In the genomic region with DNA sequence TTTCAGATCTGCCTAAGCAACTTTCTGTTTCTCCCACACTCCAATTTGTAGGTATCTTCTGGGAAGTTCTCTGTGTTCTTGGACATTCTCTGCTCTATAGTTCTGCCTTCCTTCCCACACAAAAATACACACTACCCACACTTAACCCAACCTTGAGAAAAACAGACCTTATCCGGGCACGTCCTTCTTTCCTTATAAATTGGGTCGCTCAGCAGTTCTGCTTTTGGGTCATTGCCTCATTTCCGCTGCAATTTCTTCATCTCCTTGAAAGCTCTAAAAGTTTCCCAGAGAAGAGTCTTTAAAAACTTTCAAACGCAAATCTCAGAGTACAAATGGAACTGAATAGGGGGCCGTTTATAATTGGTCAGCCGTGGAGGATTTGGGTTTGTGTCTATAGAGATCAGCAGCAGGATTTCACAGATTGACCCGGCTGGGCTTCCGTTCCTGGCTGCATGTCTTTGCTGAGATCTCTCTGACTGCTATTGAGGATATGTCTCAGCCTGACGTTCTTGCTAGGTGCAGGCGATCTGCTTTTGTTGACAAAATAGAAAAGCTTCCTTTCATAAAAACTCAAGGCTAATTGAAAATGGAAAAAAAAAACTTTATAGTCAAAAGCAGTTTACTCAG, we compare ENCODE assay signal across 18 mouse cellular contexts. TPM values are rescaled to one million over a fixed set of nuclear protein-coding genes. Genes with fewer than 3 reads are reported as not detected.
DNase-seq lines count a peak whose midpoint lies in the region; ATAC-seq lines count a peak whose summit lies in the region.
"Had no signal": no experiment of that assay in that cellular context is flagged by ENCODE, and none has a peak within 500 bp of the region (broad histone marks: within the 10 kb centered on the region; RNA-seq: fewer than 3 reads in every experiment).

No protein-coding gene starts in this region.

- no peaks in the 10 kb centered on the region for H3K27me3 ChIP-seq in hindbrain, embryonic 16.5 days (replicated peaks; ENCODE audit: control insufficient read depth, insufficient read depth, low read length)
- no peaks in the 10 kb centered on the region for H3K27me3 ChIP-seq in hindbrain, embryonic 14.5 days (ENCODE audit: control insufficient read depth, insufficient read depth, low read length)
- H3K27me3 ChIP-seq: hindbrain, embryonic 12.5 days; limb, embryonic 12.5 days; liver, embryonic 12.5 days; neural tube, embryonic 15.5 days had no signal

- H3K4me1 ChIP-seq in hindbrain, embryonic 16.5 days (ENCODE audit: control insufficient read depth, insufficient read depth, low read depth, low read length) = no peaks in the 10 kb centered on the region
- H3K4me1 ChIP-seq in hindbrain, embryonic 14.5 days (replicated peaks; ENCODE audit: control insufficient read depth, insufficient read depth, low read length) = no peaks in the 10 kb centered on the region
- H3K4me1 ChIP-seq: hindbrain, embryonic 12.5 days; limb, embryonic 12.5 days; liver, embryonic 12.5 days; neural tube, embryonic 15.5 days had no signal

- no peak overlapping the region for H3K27ac ChIP-seq in hindbrain, embryonic 16.5 days (ENCODE audit: low read depth, low read length)
- no peak overlapping the region for H3K27ac ChIP-seq in hindbrain, embryonic 14.5 days
- H3K27ac ChIP-seq: hindbrain, embryonic 12.5 days; limb, embryonic 12.5 days; liver, embryonic 12.5 days; neural tube, embryonic 15.5 days had no signal

- H3K36me3 ChIP-seq in hindbrain, embryonic 16.5 days (ENCODE audit: control insufficient read depth, insufficient read depth, low read length) = no peaks in the 10 kb centered on the region
- H3K36me3 ChIP-seq in hindbrain, embryonic 14.5 days (replicated peaks; ENCODE audit: control insufficient read depth, insufficient read depth) = no peaks in the 10 kb centered on the region
- H3K36me3 ChIP-seq: hindbrain, embryonic 12.5 days; limb, embryonic 12.5 days; liver, embryonic 12.5 days; neural tube, embryonic 15.5 days had no signal

- no peak overlapping the region for H3K9ac ChIP-seq in hindbrain, embryonic 16.5 days (ENCODE audit: low read depth, low read length)
- H3K9ac ChIP-seq in hindbrain, embryonic 14.5 days = no peak overlapping the region
- H3K9ac ChIP-seq: hindbrain, embryonic 12.5 days; limb, embryonic 12.5 days; liver, embryonic 12.5 days; neural tube, embryonic 15.5 days had no signal

- H3K4me3 ChIP-seq in hindbrain, embryonic 16.5 days (ENCODE audit: low read length) = no peak overlapping the region
- H3K4me3 ChIP-seq in hindbrain, embryonic 14.5 days (replicated peaks; ENCODE audit: low read length) = no peak overlapping the region
- H3K4me3 ChIP-seq: hindbrain, embryonic 12.5 days; limb, embryonic 12.5 days; liver, embryonic 12.5 days; neural tube, embryonic 15.5 days had no signal

- no peaks in the 10 kb centered on the region for H3K9me3 ChIP-seq in hindbrain, embryonic 16.5 days (ENCODE audit: control insufficient read depth, low read length)
- H3K9me3 ChIP-seq in hindbrain, embryonic 14.5 days (ENCODE audit: control insufficient read depth, low read length) = no peaks in the 10 kb centered on the region
- H3K9me3 ChIP-seq: hindbrain, embryonic 12.5 days; limb, embryonic 12.5 days; liver, embryonic 12.5 days; neural tube, embryonic 15.5 days had no signal

- 53% methylated on average over 11 of the region's 11 CpGs for WGBS in hindbrain, embryonic 16.5 days
- WGBS in hindbrain, embryonic 14.5 days = 53% methylated on average over 11 of the region's 11 CpGs

- ATAC-seq in hindbrain, embryonic 16.5 days = peak; percentile 70
- no peak; the same call in 1 of the 2 replicates for ATAC-seq in hindbrain, embryonic 14.5 days (ENCODE audit: low FRiP score)
- peak; percentile 66 for ATAC-seq in megakaryocyte, adult 5-6 weeks (ENCODE audit: poor library complexity, severe bottlenecking)
- ATAC-seq: intestine, embryonic 16.5 days; liver, embryonic 12.5 days had no signal

- H3K4me2 ChIP-seq in hindbrain, embryonic 16.5 days (ENCODE audit: low read length) = no peak overlapping the region
- H3K4me2 ChIP-seq in hindbrain, embryonic 14.5 days (replicated peaks) = no peak overlapping the region
- H3K4me2 ChIP-seq: hindbrain, embryonic 12.5 days; limb, embryonic 12.5 days; liver, embryonic 12.5 days; neural tube, embryonic 15.5 days had no signal

- peak; percentile 7 to 9 for DNase-seq in cerebellum, postnatal 25 days
- no peak for DNase-seq in cerebellum, adult 11 months
- DNase-seq in hindbrain, embryonic 14.5 days (ENCODE audit: low spot score) = no peak
- DNase-seq in 416B (ENCODE audit: low read depth) = peak; percentile 24
- no peak for DNase-seq in thymus, postnatal 4 days
- DNase-seq in gastrocnemius, postnatal 10 days = no peak
- DNase-seq: gastrocnemius, postnatal 14 days; kidney, postnatal 36 days; layer of hippocampus, adult 9-11 months; lung, adult 2 months; right cerebral cortex, postnatal 4 days had no signal

RNA-seq across cellular contexts. Expression of gene Luzp2, which starts 26.0 kb away (rescaled TPM):
- polyA plus RNA-seq in hindbrain, embryonic 16.5 days (2015; fragmentation: Nextera tagmentation; extraction: Ambion mirVana) = 67.1 and 70.6 TPM in 2 replicates
- 43.6 and 61.9 TPM in 2 replicates for polyA plus RNA-seq in hindbrain, embryonic 14.5 days (2014; fragmentation: Nextera tagmentation; extraction: Ambion mirVana)
- not detected in 2 replicates for total RNA-seq in megakaryocyte, adult 5-6 weeks (2015)
- 0.07 TPM in 1 of 2 replicates, not detected in the other for total RNA-seq in megakaryocyte, adult 5-6 weeks (2017)
- total RNA-seq in gastrocnemius, postnatal 10 days (2021) = under 1 TPM; 0.59 to 0.68 TPM
- polyA plus RNA-seq: liver, embryonic 12.5 days had no signal

Comparison
In these comparisons a context has a peak if more than half of its experiments do, and no peak if none do; other contexts are left out.
1. DNase-seq: peak in cerebellum, postnatal 25 days (2 of 2) and 416B (single experiment); none in cerebellum, adult 11 months (single experiment), hindbrain, embryonic 14.5 days (single experiment), thymus, postnatal 4 days (single experiment) and gastrocnemius, postnatal 10 days (single experiment).